Mouse (Mus musculus) adrenal gland, adult 8-10 months (tissue): ENCODE results near the gene Mesp1. TPM values are rescaled to one million over a fixed set of nuclear protein-coding genes. Genes with fewer than 3 reads are reported as not detected.

Source experiments
- total RNA-seq, 4 experiments: library from RNA; stranded (reverse); gene quantifications; 2 replicates each; pipeline ENCODE4 v1.2.4; 2022

Mesp1 gene
- total RNA-seq, 4 experiments from 2014 or later, result not detected

Other genes starting within 250 kb of the Mesp1 start
- 10 to 100 TPM; 28.1 to 57.4 (median 34.7) TPM for gene Rhcg, start 176.1 kb downstream of the Mesp1 start, total RNA-seq
- under 1 TPM; 0.05 to 0.59 (median 0.12) TPM for gene Ticrr, start 133.6 kb downstream of the Mesp1 start, total RNA-seq
- 1 to 10 TPM; 2.8 to 6.4 (median 4.2) TPM for gene Kif7, start 78.1 kb downstream of the Mesp1 start, total RNA-seq
- 100 to 1,000 TPM; 277 to 564 (median 391) TPM for gene Plin1, start 60.9 kb downstream of the Mesp1 start, total RNA-seq
- gene Pex11a, start 50.7 kb downstream of the Mesp1 start, total RNA-seq, result 10 to 100 TPM; 52.5 to 60.1 (median 54.5) TPM
- gene Wdr93, start 50.6 kb downstream of the Mesp1 start, total RNA-seq, result 1 to 10 TPM in 3 of 4 experiments, under 1 TPM in 1; 0.99 to 1.6 (median 1.3) TPM
- 1 to 10 TPM in 1 of 4 experiments, under 1 TPM in 3; 0.41 to 1.5 (median 0.62) TPM for gene Mesp2, start 16.9 kb upstream of the Mesp1 start, total RNA-seq
- 10 to 100 TPM; 10.5 to 21.9 (median 15.4) TPM for gene Anpep, start 67.3 kb upstream of the Mesp1 start, total RNA-seq
- 10 to 100 TPM; 27.3 to 32.1 (median 30.7) TPM for gene Ap3s2, start 126.9 kb upstream of the Mesp1 start, total RNA-seq
- 10 to 100 TPM; 16.9 to 27.6 (median 22.9) TPM for gene Arpin, start 141.6 kb upstream of the Mesp1 start, total RNA-seq
- gene Zfp710, start 231.0 kb upstream of the Mesp1 start, total RNA-seq, result 10 to 100 TPM; 14.3 to 34.1 (median 25.3) TPM